Mouse (Mus musculus) lung, adult 2 months (tissue): ENCODE results near the gene Bend5.

Experiments used
- CTCF ChIP-seq: fragments of 200-500 bp; IDR thresholded peaks from 2 replicates; pipeline ENCODE4 v1.5.1; 2011; ENCODE audit warnings: mild to moderate bottlenecking, low read length, control low read depth; ENCODE audit not compliant: insufficient read depth
- POLR2A ChIP-seq: fragments of 200-500 bp; IDR thresholded peaks from 2 replicates; pipeline ENCODE4 v1.6.1; 2011; ENCODE audit warnings: low read depth, mild to moderate bottlenecking, control low read depth, low read length, borderline replicate concordance; ENCODE audit errors: extremely low read depth

DNA sequence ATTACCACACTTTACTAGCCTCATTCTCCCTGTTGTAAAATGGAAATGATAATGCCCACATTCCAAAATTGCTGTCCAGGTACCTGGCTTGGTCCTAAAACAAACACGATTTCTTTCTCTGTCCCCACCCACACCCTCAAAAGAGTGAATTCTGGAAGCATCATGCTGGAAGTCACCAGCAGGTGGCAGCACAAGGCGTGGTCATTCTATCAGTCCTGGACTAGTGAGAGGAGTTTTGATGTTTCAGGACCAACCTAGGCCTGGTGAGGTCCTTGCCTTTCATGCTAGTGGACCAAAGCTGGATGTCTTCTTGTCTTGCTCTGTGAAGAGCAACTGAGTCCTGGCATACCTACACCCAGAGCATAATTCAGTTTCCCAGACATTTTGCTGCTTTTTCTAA, 81.1 kb downstream of the Bend5 start:
- peak; percentile 83 for TF ChIP-seq CTCF
- no peak for TF ChIP-seq POLR2A
